Mouse (Mus musculus) 3T3-L1 (cell line): ENCODE results near the gene Smyd4.
"Not testable (repeated sequence)": the region's sequence is repeated elsewhere in the genome, so short reads cannot be mapped to it uniquely, and the experiment has no call there.

Source experiments
- DNase-seq: peaks from one replicate; pipeline ENCODE4 v3.0.0-alpha.2; 2015; ENCODE audit warnings: low read depth, low spot score

The Smyd4 gene

DNA sequence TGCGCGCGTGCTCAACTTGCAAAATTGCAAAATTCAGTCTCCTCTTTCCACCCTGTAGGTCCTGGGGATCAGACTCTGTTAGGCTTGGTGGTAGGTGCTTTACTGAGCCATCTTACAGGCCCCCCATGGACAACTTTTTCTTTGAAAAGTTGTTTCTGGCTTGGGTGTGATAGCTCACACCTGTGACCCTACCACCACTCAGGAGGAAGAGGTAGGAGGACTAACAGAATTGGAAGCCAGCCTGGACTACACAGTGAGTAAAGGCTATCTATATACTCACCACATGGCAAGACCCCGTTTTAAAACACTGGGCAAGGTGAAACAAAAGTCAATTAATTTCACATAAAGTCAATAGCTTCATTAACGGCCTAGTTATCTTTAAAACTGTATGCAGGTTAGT, 3.5 kb upstream of the Smyd4 start:
- DNase-seq: no peak

DNA sequence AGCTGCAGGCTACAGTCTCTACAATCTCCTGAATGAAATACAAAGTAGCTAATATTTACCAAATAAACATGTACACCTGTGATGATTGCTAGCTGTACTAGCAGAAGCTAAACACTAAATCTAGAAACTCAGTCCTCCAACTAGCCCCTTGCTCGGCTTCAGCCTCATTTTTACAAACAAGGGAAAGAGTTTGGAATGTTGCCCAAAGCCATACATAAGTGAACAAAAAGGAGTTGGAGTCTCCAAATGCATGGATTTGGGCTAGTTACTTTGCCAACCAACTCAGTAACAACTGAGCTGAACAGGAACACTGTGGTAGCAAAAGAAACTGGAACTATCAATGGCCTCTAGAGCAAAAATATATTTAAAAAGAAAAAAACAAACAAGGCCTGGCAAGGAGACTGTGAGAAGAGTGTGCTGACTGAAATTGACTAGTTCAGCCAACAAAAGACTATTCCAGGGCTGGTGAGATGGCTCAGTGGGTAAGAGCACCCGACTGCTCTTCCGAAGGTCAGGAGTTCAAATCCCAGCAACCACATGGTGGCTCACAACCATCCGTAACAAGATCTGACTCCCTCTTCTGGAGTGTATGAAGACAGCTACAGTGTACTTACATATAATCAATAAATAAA, 1.6 kb upstream of the Smyd4 start:
- no peak for DNase-seq

DNA sequence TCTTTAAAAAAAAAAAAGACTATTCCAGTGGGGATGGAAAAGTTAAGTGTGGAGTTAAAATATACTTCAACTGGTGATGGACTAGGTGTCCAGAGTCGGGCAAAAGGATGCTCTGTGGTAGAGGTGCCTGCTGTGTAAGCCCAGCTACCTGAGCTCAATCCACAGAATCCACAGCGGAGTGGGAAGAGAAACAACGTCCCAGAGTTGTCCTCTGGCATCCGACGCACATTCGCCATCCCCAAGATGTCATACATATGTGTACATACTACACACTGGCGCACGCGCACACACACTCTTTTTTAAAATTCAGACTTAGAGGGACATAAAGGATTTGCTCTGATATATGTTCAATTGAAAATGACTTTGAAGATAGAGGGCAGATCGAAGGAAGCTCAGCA, 1.0 kb upstream of the Smyd4 start:
- peak; percentile 37 for DNase-seq

DNA sequence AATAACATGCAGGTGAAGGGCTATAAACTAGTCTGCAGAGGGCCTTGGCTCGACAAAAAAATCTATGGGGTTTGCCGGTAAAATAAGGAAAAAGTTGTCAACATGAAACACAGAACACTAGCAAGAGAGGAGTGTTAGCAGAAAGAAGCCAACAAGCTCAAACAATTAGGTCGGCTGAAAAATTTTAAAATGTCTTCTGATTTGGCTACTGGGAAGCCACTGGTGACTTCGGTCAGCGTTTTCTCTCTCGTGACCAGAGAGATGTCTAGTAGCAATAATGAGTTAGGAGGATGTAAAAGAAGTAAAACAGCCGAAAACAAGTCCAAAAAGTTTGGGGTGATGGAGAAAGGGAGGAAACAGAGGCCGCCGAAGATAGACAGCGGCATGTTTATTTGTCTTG, 637 bp upstream of the Smyd4 start:
- DNase-seq: no peak

DNA sequence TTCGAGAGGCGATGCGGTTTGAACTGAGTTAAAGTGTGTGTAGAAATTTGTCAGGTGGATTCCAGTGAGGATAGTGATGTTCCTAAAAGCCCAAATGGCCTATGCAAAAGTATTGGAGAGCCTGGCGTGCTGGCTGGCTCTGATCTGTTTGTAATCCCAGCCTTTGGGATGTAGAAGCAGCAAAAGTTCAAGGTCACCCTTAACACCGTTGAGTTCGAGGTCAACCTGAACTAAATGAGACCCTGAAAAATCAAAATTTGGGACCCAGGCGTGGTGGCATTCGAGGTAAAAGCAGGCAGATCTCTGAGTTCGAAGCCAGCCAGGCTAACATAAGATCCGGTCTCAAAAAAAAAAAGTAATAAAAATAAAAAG, 643 bp downstream of the Smyd4 start:
- DNase-seq: no peak

DNA sequence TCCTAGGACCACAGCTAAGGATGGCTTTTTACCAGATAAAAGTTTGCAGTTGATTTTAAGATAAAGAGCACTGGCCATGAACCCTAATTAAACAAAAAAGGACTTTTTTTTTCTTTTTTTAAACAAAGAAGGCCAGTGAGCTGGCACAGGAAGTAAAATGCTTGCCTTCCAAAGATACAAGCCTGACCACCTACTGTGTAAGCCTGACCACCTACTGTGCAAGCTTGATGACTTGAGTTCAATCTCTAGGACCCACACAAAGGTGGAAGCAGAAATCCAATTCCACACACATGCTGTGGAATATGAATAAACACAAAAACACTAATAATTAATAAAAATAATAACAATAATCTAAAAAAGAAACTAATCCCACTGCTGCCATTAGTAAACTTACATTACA, 3.0 kb downstream of the Smyd4 start:
- no peak for DNase-seq

DNA sequence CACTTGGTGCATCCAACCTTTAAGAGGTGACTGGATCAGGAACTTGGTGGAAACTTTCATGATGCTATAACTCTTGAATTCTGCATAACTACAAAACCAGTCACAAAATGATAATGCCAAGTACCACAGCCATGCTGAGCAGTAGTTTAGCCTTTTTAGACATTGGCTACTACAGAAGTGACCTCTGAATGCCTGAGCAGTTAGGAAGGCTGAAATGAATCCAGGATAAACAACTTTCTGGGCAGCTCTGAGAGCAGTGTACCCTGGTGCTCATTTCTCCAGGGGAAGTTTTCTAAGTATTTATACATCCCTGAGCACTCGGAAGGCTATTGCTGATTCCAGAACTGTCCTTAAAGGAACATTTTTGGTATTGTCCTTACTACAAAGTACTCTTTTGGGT, 7.2 kb downstream of the Smyd4 start:
- DNase-seq: peak; percentile 79

DNA sequence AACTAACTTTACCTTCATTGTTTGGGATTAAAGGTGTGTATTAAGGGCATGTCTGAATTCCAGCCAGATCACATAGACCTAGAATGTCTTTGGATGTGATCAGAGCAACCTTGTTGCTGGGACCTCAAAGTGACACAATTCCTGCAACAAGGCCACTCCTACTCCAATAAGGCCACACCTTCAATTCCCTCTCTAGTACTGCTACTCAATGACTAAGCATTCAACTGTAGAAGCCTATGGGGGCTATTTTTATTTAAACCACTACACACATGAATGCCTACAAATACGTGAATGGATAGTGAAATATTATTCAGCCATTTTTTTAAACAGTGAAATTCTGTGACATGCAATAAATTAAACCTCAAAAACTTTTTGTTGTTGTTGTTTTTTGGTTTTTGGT, 28.9 kb downstream of the Smyd4 start:
- no peak for DNase-seq

DNA sequence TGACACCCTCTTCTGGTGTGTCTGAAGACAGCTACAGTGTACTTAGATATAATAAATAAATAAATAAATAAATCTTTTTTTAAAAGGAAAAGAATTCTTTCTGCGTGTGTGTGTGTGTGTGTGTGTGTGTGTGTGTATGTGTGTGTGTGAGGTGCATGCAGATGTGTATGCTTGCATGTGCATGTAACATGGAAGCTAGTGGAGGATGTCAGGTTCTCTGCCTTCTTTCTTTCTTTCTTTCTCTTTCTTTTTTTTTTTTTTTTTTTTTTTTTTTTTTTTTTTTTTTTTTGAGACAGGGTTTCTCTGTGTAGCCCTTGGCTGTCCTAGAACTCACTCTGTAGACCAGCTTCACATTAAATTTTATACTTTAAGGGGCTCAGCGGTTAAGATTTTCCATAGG, 30.6 kb downstream of the Smyd4 start:
- DNase-seq: not testable (repeated sequence)

DNA sequence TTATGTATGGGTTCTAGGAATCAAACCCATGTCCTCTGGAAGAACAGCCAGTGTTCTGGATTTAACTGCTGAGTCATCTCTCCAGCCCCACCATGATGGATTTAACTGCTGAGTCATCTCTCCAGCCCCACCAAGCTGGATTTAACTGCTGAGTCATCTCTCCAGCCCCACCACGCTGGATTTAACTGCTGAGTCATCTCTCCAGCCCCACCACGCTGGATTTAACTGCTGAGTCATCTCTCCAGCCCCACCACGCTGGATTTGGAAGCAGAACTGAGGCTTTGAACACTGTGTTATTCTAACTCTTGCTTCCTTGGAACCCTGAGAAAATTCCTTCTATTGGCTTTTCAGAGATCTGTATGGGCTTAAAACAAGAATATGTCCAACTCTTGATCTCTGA, 35.3 kb downstream of the Smyd4 start:
- DNase-seq: peak; percentile 74

DNA sequence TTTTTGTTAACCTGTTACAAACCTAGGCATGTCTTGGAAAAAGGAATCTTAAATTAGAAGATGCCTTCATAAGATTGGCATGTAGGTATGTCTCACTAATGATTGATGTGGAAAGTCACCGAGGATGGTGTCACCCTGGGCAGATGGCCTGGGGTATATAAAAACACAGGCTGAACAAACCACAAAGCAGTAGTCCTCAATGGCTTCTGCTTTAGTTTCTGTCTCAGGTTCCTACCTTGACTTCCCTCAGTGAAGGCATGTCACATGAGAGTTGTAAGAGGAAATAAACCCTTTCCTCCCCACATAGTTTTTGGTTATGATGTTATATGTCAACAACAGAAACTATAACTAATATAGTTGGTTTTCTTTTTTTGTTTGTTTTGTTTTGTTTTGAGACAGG, 47.4 kb downstream of the Smyd4 start:
- no peak for DNase-seq

DNA sequence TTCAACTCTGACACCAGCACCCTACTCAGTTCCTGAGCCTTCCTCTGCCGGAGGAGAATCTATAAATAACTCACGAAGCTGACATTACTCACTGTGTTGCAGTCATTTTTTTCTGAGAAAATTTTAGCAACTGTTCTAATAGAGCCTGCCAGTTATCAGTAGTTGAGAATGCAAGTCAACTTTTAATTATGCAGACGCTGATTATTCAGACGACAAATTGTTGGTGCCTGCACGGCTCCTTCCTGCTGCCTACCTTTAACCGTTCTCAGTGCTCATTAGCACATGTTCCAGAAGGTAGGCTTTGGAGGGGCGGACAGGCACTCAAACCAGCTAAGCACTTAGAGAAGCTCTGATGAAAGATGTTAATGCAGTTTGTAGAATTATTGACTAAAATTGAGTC, 49.2 kb downstream of the Smyd4 start:
- no peak for DNase-seq

DNA sequence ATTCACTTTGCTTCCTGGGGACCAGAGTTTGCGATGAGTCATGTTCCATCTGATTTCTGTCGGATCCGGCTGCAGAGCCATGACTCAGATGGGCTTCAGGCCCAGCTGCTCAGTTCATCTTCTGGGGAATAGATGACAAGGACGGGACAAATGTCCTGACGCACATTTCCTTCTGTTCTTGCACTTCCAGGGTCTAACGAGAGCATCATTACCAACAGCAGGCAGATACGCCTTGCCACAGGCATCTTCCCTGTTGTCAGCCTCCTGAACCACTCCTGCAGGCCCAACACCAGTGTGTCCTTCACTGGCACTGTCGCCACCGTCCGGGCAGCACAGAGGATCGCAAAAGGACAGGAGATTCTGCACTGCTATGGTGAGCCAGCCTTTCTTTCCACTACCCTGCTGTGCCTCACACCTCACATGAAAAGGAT, 51.2 kb downstream of the Smyd4 start:
- DNase-seq: peak; percentile 88

DNA sequence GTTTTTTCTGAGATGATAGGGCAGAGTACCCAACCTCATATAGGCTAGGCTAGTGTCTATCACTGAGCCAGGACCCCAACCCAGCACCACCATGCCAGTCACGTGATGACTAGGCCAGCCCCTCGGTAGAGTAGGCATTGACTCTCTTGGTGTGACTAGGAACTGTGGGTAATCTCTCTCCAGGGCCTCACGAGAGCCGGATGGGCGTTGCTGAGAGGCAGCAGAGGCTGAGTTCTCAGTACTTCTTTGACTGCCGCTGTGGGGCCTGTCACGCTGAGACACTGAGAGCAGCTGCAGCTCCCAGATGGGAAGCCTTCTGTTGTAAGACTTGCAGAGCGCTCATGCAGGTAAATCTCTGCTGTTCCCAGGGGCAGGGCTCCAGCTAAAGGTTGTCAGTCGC, 51.9 kb downstream of the Smyd4 start:
- no peak for DNase-seq

DNA sequence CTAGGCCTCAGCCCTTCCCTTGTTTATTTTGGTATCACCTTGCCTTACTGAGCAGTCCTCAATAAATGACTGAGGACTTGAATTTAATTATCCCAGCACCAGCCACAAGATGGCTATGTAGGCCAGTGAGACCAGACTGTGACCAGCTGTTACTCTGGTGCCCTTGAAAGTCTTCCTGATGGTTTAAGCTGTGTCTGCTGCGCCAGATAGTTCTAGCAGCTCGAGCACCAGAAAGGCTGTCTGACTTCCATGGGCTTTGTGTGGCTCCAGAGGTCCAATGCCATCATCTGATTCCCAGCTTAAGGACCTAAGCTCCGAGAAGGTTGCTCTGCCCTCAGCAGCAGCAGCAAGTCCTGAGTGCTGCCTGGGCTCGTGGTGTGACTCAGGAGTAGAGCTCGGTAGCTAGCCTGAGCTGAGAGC, 54.0 kb downstream of the Smyd4 start:
- DNase-seq: peak; percentile 86

DNA sequence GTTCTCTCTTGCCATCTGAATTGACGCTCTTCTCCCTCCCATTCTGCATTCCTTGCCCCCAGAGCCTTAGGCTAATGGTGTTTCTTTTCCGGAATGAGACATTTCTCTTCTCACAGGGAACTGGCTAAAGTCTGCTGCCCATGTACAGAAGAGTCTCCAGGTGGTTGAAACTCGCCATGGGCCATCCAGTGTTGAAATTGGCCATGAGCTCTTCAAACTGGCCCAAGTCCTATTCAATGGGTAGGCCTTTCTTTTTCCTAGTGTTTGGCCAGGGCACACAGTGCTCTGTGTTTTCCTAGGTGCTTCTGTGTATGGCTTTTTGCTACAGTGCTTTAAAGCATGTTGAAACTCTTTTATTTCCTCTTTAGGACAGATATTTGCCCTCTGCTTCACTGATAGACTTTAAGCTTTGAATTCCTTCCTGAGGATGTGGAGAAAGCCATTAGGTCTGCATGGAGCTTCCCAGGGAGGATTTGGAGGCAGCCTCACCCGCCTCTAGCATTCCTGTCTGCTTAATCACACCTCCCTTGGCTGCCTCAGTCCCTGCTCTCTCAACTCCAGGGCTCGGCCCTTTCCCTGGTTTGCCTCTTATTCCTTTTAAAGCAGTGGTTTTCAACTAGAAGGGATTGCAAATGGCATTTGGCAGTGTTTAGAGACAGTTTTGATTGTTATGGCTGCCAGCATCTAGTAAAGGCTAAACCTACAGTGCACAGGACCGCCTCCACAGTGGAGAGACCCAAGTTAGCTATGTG, 55.2 kb downstream of the Smyd4 start:
- peak; percentile 95 for DNase-seq

DNA sequence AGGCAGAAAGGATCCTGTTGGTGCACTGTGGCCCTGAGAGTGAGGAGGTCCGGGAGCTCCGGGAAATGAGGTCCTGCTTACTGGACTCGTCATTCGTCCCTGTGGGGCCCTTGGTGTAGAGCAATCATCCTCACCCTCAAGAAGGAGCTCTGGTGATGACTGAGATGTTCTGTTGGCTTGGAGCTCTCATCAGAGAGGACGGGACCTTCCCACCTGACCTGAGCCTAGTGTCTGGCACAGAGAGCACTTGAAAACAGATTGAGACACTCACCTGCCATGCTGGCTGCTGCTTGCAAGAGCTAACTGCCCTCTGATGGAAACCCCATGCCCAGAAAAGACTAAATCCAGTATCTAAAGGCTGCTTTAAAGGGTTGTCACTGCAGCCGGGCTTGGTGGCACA, 56.6 kb downstream of the Smyd4 start:
- DNase-seq: no peak

DNA sequence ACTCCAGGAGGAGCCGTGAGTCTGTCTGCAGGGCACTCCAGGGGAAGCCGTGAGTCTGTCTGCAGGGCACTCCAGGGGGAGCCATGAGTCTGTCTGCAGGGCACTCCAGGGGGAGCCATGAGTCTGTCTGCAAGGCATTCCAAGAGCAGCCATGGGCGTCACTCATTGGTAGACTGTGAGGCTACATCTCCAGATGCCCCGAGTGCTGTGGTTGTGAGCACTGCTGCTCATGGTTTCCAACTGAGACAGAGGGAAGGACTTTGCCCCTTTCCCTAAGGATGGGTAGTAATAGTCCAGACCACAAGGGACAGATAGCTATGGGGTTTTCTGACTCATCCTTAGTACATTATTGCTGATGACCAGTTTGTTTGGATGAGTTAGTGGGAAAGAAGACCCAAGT, 57.9 kb downstream of the Smyd4 start:
- DNase-seq: peak; percentile 75

DNA sequence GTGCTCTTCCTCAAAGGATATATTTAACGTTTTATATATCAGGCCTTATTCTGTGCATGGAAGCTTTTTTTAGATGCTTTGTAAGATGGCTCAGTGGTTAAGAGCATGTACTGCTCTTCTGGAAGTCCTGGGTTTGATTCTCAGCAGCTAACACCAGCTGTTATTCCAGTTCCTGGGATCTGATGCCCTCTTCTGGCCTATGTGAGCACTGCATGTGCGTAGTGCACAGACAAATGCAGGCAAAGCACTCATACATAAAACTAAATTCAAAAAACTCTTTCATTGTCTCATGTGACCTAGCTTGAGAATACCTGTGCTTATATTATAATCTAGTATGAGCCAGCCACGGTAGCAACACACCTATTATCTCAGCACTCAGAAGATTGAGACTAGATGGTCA, 58.6 kb downstream of the Smyd4 start:
- DNase-seq: peak; percentile 72

DNA sequence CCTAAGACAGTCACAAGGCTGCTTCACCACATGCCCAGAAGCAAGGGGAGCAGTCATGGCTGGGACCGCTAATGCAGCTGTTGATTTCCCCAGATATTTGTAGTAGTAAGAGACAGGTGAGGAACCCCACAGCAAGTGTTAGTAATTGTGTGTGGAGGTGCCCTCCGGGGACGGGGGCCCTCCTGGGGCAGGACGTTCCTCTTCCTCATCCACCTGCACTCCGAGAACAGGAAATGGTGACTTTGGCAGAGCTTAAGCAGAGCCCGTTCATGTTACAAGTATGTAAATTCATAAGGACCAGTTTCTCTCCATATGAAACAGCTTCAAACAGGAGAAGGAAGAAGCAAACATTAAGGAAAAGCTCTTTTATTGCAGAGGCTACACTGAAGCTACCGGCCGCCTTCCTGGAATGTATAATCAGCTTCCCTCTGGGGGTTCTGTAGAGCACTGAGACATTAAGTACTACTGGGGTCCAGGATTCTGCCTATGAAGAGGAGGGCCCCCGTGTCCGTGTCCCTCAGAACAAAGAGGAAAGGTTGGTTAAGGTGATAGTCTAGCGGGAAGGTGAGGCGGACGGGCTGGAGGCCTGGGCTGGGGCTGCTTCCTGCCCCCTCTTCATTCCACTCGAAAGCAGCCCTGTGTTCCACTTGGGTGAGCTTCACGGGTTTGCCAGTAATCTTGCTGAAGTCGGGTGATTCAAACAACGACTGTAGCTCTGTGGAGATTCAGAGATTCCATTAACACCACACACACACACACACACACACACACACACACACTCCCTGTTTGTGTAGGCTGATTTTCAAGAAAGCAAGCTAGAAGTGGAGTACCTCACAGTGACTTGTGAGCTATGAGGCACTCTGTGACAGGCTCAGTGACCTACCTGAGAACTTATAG, 61.7 kb downstream of the Smyd4 start:
- no peak for DNase-seq

DNA sequence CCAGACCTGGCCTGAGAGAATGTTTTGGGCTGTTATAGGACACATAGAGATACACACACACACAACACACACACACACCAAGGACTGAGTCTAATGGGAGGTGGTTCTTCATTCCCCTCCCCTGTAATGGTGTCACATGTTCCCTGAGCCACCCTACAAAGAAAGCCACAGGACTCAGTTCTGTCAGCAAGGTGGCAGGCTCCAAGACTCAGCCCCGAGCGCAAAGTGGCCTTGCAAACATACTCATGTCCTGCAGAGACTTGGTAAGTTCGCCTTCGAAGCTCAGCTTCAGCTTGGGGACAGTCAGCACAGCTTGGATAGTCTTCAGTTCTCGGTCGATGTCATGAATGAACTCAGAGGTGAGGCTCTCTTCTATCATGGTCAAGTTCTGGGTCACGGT, 62.4 kb downstream of the Smyd4 start:
- no peak for DNase-seq

DNA sequence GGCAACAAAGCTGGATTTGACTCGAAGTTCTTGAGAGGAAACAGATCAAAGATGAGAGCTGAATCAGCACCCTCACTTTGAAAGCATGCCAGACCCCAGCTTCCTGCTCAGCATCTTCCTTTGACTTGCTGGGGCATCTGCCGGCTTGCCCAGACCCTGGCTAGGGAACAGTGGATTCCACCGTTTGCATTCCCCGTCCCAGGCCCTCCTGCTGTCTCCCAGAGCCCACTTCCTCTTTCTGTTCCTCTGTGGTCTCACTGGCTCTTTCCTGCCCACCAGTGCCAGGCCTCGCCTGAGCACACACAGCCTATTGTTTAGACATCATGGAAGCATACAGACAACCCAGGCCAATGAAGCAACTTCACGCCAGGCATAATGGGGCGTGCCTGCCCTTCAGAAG, 66.9 kb downstream of the Smyd4 start:
- no peak for DNase-seq

DNA sequence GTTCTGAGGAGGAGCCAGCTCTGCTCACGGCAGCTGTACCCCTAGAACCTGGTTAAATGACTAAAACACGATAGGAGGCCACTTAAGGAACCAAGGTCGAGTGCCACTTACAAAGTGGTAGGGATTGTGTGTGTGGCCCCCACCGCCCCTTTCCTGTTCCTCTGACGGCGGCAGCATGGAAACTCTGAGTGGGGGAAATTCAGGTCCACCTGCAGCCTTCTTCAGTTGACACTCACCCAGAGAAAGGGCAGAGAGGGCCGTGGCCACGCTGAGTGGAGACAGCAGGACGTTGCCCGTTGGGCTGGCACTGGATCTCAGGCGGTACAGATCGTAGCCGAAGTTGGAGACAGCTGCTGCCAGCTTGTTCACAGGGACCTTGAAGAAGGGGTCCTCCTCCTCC, 67.8 kb downstream of the Smyd4 start:
- no peak for DNase-seq
